Mouse (Mus musculus) kidney, postnatal 14 days (tissue): Measurements from ENCODE around the gene Gna12.

Experiments
- DNase-seq: peaks from one replicate; pipeline ENCODE4 v3.0.0; 2022; ENCODE audit warnings: mixed read lengths

Gene Gna12

DNA sequence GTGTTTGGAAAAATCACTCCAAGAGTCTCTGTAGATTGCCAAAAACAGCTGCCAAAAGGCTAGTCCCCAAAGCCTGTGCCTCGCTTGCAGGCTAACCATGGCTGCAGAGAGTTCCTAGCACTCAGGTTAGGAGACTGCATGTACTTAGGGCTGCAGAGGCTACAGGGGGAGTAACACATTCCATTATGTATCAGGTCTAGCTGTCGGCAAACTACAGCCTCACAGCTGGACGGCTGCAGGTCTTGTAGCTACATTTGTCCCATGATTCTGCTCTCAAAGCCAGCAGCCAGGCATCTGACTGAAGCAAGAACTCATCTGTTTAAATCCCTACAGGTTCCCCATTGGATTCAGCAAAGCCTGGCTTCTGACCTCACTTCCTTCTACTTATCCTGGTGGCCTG lies 35.5 kb downstream of the Gna12 start:
- DNase-seq: no peak

DNA sequence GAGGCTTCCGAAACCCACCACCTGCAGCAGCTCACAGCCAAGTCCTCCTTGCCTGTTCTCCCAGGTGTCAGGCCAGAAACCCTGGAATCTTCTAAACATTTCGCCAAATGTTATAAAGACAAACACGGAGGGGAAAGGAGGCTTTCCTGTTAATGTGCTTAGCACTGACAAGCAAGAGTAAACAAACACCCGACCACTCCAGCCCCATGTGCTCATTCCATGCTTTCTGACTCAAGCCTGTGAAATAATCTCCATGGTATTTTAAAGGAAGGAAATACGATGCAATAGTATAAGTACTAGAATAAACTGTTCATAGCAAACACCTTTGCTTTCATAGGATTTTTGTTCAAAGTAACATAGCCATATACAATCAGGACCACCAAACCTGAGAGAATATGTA lies 38.0 kb downstream of the Gna12 start:
- DNase-seq: no peak

DNA sequence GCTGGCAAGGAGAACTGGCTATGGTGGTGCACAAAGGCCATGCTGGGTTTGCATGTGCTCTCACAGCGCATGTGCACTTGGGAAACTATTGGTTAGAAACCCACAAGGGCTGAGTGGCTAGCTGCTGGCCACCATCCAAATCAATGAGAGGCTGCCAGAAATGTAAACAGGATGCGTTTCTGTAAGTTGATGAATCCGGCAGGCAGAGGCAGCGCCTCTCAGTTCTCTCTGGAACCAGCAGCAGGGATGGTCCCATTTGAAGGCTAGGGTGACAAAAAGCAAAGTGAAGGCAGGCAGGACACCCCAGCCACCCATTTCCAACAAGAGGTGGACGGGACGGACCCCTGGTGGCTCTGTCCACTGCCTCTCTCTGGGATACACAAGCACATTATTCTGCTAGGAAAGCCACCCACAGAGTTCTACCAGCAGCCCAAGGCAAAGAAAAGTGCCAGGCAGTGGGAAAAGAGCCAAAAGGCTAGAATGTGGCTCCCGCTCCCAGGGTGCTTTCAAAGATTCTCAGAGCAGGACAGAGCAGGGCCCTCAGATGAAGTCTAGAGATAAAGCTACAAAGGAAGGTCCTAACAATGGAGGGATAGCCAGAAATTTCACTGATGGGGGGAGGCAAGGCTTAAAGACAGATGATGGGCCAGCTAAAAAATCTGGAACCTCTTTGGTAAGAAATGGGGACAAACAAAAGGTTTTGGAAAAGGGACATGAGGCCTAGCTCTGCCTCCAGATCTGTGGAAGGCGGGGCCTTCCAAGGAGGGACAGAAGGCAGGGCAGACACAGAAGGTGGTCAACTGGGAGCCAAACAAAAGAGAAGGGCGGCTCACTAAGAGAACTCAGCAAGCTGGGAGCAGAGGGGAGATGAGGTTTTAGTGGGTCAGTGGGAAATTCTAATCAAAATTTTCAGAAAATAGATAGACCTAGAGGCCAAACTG lies 39.0 kb downstream of the Gna12 start:
- peak; percentile 72 for DNase-seq

DNA sequence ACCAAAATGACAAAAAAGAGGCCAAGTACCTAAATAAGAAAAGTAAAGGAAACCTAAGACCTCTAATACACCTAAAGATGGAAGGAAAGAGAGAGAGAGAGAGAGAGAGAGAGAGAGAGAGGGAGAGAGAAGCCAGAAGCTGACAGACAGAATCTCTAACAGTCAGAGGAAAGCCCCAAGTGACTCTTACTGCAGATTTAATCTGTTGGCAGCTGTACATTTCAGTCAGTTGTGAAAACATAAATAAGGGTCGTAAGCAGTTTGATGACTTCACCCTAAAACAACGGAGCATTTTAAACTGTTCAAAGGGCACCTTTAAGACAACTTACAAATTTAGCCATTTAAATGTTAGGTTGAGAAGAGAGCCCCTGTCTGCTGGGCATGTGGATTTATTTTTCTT lies 39.8 kb downstream of the Gna12 start:
- no peak for DNase-seq

DNA sequence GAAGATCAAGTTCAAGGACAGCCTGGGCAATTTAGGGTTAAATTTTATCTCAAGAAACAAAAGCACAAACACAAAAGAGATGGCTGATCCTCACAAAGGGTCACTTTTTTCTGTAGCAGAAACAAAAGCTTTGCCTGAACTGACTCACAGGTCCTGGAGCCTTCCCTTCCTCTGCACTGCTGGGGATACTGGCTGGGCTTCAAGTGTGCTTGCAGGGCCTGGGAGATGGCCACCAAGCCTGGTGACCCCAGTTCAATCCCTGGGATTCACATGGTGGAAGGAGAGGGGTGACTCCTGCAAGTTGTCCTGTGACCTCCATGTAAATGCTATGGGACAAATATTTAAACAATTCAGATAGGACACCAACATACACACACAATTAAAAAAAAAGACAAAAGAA lies 40.7 kb downstream of the Gna12 start:
- DNase-seq: no peak

DNA sequence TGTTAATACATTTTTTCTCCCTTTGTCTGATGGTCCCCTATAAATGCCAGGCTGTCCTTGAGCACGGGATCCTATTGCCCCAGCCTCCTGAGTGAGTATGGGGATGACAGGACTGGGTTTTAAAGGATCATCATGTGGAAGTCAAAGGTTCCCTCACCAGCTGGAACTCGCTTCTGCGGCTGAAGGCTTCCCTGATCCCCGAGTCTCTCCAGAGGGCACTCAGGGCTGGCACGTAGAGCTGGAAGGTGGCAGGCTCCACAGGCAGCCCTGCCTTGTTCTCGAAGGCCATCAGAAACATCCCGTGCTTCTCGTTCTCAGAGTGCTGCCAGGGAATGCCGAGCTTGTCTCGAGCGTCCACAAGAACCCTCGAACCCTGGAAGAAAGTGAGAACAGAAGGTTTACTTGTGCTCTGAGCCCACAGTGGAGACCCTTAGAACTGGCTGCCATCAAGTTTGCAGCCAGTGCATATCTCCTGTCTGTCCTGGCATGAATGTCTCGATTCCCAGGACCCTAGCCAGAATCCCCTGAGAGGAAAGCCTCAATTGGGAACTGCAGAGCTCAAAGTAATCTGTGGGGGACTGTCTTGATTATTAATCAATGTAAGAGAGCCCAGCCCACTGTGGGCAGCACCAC lies 44.9 kb downstream of the Gna12 start:
- no peak for DNase-seq

DNA sequence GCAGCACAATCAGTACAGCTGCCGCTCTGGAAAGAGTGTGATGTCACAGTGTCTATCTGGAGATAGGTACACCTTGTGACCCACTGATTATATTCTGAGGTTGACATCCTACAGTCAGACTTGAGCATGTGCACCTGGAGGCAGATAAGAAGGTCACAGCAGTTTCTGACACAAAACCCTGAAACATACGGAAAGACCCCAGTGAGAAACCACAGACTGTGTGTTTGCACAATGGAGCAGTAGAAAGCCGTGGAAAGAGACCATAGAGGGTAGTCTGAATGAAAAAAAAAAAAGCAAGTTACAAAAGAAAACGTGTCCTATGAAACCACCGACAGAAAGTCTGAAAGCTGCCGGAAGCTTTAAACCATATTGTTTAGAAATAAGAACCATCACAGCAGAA lies 45.9 kb downstream of the Gna12 start:
- DNase-seq: no peak

DNA sequence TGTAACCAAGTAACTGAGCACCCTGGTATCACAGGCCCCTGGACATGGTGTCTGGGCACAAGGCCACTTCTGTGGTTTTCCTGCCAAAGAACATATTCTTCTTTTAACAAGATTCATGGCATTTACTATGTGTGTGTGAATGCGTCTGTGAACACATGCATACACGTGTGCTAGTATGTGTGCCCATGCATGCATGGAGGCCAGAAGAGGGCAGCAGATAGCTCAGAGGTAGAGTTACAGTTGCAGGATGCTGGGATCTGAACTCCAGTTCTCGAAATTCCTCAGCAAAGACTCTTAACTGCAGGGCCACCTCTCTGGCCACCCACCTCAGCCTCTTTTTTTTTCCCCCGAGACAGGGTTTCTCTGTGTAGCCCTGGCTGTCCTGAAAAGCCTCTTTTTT lies 46.7 kb downstream of the Gna12 start:
- DNase-seq: no peak

DNA sequence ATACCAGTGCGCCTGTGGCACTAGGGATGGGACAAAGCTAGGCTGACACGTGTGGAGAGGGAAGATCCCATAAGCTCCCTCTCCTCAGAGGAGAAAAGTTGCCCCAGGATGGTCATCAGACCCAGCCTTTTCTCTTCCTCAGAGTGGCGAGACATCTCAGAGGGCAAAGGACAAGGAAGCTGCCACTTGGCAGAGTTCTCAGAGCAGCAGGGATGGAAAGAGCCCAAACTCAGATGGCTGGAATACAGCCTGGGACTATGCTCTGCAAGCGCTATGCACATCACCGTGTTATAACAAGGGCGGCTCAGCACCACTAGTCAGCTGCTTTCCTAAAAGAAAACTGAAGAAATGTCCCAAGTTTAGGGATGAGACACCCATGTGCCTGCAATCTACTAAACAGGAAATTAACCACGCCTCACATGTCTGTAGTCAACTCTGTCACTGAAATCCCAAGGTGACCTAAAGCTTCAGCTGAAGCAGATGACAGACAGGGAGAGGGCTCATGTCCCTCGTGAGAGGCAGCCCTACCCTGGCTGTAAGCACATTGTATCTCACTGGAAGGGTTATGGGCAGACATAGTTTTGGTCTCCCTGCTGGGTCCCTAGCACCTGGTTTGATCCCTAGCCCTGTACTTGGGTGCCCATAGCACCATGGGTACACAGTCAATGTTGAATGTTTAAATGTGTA lies 48.2 kb downstream of the Gna12 start:
- DNase-seq: no peak

DNA sequence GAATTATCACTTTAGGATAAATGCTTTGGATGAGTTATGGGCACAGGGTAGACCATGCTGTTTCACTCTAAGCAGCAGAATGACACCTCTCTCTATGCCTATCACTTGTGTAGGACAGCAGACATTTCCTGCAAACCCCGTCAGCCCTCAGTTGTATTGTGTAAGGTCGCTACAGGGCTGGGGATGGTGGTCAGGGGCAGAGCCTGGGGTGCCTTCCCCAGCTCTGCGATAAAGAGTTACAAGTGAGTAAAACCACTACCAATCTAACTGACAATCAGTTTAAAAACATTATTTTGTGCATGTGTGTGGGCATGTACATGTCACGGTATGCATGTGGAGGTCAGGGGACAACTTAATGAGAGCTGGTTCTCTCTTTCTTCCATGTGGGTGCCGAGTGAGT lies 49.1 kb downstream of the Gna12 start:
- no peak for DNase-seq

DNA sequence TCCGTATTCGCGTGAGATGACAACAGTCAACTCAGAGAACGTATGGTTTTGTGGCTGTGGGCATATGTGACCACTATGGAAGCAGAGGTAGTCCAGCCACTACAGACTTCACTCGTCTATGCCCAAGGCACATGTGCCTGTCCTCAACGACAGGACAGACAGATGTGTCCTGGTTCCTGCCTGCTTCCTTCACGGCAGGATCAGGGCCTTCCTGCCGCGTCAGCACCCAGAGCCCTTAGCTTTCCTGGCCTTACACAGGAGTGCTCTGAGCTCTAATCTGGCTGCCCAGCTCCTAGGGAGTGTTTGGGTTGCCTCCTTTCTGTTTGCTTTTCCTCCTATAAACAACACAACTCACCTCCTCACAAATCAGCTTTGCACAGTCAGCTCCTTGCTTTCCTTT lies 53.3 kb downstream of the Gna12 start:
- peak; percentile 46 for DNase-seq

DNA sequence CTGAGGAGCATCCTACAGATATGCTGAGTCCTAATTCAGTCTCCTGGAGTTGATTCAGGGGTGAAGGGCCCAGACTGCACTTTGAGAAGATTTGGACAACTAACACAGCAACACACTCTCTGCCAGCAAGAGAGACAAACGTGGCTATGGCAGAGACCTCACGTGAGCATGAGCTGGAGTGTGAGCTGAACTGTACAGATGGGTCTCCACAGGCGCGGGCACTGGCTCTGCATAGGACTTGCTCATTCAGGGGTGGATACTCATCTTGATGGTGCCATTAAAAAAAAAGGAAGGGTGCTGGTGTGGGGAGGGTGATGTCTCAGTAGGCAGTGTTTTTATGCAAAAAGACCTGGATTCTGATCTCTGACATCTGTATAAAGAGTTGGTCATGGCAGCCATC lies 55.1 kb downstream of the Gna12 start:
- no peak for DNase-seq

DNA sequence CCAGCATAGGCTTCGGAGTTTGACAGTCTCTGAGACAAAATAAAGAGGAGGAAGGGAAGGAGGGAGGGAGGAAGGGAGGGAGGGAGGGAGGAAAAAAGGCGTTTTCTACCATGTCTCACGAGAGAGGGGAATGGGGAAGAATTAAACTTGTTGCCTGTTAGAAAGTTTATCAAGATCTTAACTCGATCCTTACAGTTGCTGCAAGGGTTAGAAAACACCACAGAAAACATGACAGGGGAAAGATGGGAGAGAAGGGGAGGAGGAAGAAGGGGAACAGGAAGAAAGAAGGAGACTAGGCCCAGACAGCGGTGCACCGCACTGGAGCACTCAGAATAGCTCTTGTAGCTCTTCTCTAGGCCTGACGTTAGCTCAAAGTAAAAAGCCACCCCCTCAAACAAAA lies 58.1 kb downstream of the Gna12 start:
- no peak for DNase-seq

DNA sequence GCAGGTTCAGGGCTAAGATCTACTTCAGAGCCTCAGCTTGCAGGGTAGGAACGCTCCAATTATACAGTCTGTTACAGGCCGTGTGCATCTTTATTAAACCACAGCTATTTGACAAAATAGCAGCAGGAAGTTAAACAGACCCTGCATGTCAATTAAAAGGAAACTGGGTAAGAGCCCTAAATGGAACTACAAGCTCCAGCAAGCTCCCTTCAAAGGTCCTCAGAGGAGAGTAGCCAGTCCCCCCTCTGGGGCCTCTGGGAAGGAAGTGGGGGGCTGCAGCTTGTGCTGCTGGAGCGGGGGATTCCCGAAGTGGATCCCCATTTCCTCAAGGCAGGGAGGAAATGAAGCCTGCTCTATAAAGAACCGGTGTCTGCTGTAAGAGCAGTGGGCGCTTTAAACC lies 58.6 kb downstream of the Gna12 start:
- peak; percentile 38 for DNase-seq

DNA sequence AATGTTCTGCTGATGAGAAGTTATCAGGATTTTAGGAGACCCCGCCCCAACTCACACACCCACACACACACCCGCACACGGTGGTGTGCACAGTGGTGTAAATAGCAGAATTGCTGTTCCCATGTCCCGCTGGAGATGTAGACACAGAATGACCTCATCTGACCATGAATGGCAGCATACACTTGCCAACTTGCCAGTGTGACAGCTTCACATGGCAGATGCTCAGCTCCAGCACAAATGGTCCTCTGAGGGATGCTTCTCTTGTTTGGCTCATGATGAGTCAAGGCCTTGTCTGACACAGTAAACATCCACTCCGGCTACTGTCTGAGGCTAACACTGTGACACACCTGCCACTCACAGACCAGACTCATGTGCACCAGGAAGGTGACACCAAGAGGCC lies 61.9 kb downstream of the Gna12 start:
- no peak for DNase-seq

DNA sequence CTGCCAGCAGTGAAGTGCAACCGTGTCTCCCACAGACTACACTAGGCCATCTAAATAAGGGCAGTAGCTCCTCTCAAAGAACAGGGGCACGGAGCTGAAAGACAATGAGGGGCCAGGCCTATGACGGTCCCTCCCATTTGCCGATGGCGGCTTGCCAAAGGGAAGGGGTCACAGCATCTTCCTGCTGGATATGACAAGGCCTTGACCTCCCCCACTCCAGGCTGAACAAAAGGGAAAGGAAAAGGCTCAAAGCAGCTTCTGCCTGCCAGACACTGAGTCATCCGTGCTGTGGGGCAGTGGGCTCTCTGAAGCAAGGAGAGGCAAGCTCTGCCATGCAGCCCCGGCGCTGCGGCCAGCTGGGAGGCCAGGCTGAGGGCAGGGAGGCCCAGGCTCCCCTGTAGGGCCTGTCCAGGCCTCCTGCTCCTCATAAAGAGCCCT lies 62.5 kb downstream of the Gna12 start:
- DNase-seq: peak; percentile 94

DNA sequence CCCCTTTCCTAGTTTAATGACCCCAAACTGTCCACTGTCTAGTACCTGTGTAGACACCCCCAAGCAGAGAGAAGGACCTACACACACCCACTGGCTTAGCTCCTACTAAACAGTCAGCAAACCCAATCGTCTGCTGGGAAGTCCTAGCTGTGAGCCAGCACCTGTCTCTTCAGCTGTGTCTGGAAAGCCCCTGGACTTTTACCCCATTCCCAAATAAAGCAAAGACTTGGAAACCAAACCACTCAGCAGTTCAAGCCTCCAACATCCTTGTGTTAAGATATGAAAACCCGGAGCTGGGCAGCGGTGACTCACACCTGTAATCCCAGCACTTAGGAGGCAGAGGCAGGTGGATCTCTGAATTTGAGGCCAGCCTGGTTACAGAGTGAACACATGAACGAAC lies 63.7 kb downstream of the Gna12 start:
- no peak for DNase-seq

DNA sequence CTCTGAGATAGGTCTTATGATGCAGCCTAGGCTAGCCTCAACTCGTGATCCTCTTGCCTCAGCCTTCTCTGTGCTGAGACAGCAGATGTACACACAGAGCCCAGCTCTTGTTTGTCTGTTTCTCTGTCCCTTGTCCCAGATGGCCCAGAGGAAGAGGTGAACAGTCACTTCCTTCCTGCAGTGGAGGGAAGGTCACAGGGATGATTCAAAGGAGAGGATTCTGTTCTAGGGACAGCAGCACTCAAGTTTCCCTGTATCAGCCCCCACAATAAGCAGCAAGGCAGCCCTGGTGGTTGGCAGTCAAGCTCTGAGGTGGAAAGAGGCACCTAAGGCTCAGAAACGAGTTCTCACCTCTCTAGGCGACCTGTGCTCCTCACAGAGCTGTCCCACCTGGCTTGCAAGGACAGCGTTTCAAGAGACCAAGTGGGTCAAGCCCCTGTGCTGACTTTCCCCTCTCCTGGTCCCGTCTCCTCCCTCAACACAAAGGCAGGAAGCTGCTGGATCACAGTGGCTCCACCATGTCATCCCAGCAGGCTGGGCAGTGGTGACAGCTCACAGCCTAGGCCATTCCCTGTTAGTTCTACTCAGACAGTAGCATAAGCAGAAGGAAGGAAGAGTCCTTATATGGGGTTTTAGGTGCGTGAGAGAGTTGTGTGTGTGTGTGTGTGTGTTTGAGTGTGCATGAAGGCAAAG lies 65.2 kb downstream of the Gna12 start:
- DNase-seq: peak; percentile 50

DNA sequence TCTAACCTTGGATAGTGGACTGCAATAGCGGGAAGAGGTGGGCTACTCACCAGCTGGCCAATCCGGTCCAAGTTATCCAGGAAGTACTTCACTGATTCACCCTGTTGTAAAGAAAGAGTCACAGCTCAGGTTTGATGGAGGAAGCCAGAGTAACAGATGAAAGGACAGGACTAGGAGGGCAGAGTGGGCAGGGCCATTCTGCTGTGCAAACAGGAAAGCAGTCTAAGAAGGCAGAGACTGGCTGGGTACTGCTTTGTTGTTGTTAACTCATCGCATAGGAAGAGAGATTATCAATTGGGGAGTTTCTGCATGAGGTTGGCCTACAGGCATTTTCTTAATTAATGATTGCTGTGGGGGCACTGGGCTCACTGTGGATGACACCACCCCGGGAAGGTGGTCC lies 67.7 kb downstream of the Gna12 start:
- DNase-seq: no peak

DNA sequence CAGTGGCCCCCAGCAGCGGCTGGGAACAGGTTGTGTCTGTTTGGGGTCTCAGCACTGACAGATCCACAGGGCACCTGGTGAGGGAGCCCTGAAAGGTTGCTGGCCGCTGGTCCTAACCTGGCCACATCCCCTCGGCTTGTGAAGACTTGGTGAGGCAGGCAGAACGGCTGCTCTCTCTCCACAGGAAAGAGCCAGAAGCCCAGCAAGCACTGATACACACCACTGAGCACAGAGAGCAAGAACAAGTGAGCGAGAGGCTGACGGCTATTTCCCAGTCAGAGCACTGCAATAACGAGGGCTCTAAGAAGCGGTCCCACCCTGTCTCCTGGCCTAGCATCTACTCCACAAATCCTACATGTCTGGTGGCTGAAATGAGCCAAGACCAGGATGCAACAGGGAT lies 71.4 kb downstream of the Gna12 start:
- DNase-seq: no peak

DNA sequence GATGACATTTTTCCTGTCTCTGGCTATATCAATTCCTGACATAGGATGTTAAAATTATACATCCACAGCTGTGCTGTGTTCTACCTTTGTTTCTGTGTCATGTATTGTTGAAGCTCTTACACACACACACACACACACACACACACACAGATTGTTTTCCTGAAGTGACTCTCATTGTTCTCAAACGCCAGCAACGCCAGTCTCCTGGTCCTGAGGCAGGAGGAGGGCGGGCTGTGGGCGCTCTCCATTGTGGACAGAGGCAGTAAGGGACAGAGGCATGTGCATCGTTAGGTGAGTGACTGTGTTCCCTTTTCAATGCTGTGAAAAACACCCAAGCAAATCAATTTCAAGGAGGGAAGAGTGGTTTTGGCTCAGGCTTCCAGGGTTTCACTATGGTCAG lies 77.0 kb downstream of the Gna12 start:
- peak; percentile 44 for DNase-seq

DNA sequence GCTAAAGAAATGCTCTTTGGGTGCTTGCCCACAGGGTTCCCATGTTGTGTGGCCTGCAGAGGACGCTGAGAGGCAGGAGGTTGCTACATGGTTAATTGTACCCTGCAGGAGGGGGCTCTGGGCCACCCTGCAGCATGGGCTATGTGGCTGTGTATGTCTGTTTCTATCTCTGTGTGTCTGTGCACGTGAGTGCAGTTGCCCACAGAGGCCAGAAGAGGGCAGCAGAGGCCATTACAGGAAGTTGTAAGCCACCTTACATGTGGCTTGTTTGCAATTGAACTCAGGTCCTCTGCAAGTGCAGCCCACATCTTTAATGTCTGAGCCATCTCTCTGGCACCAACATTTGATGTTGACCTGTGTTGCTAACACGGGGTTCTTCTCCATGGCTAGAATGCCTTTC lies 77.6 kb downstream of the Gna12 start:
- DNase-seq: no peak

DNA sequence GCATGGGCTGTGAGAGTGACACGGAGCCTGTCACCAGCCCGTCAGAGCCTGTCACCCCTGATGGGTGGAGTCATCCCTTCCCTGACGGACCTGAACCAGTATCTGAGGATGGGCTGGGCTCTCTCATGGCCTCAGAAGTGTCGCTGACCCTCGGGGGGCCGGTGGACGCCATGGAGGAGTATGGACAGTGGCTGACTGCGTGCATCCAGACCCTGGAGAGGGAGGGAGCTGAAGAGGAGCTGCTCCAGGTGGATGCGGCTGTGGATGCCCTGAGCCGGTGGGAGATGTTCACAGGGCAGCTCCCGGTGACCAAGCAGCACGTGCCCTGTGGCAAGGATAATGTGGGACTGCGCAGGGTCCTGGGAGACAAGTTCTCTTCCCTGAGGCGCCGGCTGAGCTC lies 78.2 kb downstream of the Gna12 start:
- DNase-seq: no peak
